Mouse (Mus musculus) limb, embryonic 10.5 days (tissue): ENCODE measurements around the gene Pdcd4. TPM values are rescaled to one million over a fixed set of nuclear protein-coding genes. Genes with fewer than 3 reads are reported as not detected.

Source experiments
- DNase-seq: peaks from one replicate; pipeline ENCODE4 v3.0.0-alpha.2; 2017; ENCODE audit warnings: low spot score
- H3K27ac ChIP-seq: fragments of 300-500 bp; sonication (generic); 2 replicates; pipeline ENCODE4 v1.5.1; 2016; ENCODE audit warnings: mild to moderate bottlenecking
- H3K27me3 ChIP-seq: fragments of 300-500 bp; sonication (generic); 2 replicates; pipeline ENCODE4 v1.6.1; 2016; ENCODE audit warnings: low read depth, mild to moderate bottlenecking; ENCODE audit not compliant: poor library complexity, severe bottlenecking
- H3K36me3 ChIP-seq: fragments of 300-500 bp; sonication (generic); 2 replicates; pipeline ENCODE4 v1.6.1; 2016; ENCODE audit warnings: mild to moderate bottlenecking, moderate library complexity
- H3K4me1 ChIP-seq: fragments of 300-500 bp; sonication (generic); 2 replicates; pipeline ENCODE4 v1.6.1; 2016
- H3K4me3 ChIP-seq: fragments of 300-500 bp; sonication (generic); 2 replicates; pipeline ENCODE4 v1.5.1; 2016; ENCODE audit warnings: mild to moderate bottlenecking, moderate library complexity
- H3K9me3 ChIP-seq: fragments of 300-500 bp; sonication (generic); replicated peaks from 2 replicates; pipeline ENCODE4 v1.6.1; 2016; ENCODE audit warnings: mild to moderate bottlenecking
- WGBS: fragments of 180-500 bp; shearing (Covaris S2); methylation state at CpG from one replicate; pipeline ENCODE4 v1.1.7; 2016; 5-methylcytosine and 5-hydroxymethylcytosine counted together
- polyA plus RNA-seq: library from polyadenylated mRNA; unstranded; fragments of >200 nt; fragmentation: Nextera tagmentation; extraction: Ambion mirVana; gene quantifications from 2 replicates; pipeline ENCODE4 v1.2.1, GENCODE M21; 2016

Pdcd4 gene
- polyA plus RNA-seq, 1 experiment from 2014 or later, result 56.1 TPM

- Histone ChIP-seq H3K4me3 (0 out of 2 replicates have a peak overlapping the region, but pooled peaks have one; percentile 18), H3K27me3 (no peaks in the 10 kb centered on the region), H3K9me3 (no peaks in the 10 kb centered on the region), H3K4me1 (peaks cover 28% of the 10 kb centered on the region), H3K27ac (peak overlapping the region; percentile 22; the same call in 1 of the 2 replicates), H3K36me3 (no peaks in the 10 kb centered on the region)
- DNase-seq, result no peak
- whole genome bisulfite sequencing, result 44% methylated on average over 7 of the region's 7 CpGs
These were observed 32.4 kb upstream of the Pdcd4 start for GRCm38 (mm10) chr19:53859593-53859992.

DNA sequence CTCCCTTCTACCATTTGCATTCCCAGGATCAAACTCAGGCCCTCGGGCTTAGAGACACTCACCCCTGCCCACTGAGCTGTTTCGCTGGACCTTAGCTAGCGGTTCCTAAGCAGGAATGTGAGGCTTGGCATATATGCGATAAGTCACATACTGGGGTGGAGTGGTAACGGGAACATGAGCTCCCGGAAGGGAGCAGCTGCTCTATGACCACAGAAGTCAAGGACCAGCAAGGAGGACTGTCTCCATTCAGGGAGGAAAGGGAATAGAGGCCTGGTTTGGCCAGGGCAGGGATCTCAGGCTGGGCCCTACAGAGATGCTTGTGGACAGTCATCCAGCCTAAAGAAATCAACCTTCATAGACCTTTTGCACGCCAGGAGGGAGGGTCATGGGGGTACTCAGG lies 30.7 kb upstream of the Pdcd4 start:
- Histone ChIP-seq H3K36me3 (no peaks in the 10 kb centered on the region), H3K4me3 (no peak overlapping the region), H3K9me3 (no peaks in the 10 kb centered on the region), H3K27ac (no peak overlapping the region), H3K4me1 (peaks cover 28% of the 10 kb centered on the region), H3K27me3 (no peaks in the 10 kb centered on the region)
- 84% methylated on average over 7 of the region's 7 CpGs for WGBS
- DNase-seq, result no peak

DNA sequence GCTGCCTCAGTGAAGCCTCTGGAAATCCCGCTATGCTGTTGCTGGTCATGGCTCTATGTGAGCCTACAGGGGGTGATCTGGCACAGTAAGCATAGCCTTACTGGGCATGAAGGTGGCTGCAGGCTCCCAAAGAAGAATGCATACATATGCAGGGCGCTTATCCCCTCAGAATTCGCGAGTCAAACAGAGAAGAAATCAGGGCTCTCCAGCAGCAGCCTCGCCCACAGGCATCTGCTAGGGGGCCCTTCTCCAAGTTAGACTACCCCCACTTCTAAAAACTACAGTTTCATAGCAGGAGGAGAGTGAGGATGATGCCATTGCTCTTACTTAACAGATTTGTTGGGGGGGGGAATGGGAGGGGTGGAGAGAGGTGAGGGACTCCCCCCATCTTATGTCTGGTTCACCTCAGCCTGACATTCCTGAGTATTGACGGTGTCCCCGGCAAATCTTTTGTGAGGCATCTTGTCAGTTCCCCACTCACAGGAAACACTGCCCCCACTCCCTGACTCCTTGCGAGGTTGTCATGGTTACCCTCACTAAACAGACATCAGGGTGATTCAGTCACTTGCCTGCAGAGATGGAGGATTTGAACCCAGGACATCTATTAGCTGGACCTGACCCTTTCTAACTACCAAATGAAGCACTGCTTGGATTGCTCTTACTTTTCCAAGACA lies 29.3 kb upstream of the Pdcd4 start:
- no peaks in the 10 kb centered on the region for H3K9me3 ChIP-seq
- peaks cover 16% of the 10 kb centered on the region for H3K4me1 ChIP-seq
- no peak overlapping the region for H3K27ac ChIP-seq
- no peaks in the 10 kb centered on the region for H3K27me3 ChIP-seq
- 81% methylated on average over 8 of the region's 8 CpGs for WGBS
- H3K4me3 ChIP-seq, result no peak overlapping the region
- H3K36me3 ChIP-seq, result no peaks in the 10 kb centered on the region
- DNase-seq, result no peak

GRCm38 (mm10) chr19:53867238-53867637 lies 24.8 kb upstream of the Pdcd4 start:
- no peaks in the 10 kb centered on the region for H3K27me3 ChIP-seq
- H3K27ac ChIP-seq, result no peak overlapping the region
- H3K9me3 ChIP-seq, result no peaks in the 10 kb centered on the region
- DNase-seq, result no peak
- H3K4me1 ChIP-seq, result no peaks in the 10 kb centered on the region
- no peaks in the 10 kb centered on the region for H3K36me3 ChIP-seq
- no peak overlapping the region for H3K4me3 ChIP-seq

DNA sequence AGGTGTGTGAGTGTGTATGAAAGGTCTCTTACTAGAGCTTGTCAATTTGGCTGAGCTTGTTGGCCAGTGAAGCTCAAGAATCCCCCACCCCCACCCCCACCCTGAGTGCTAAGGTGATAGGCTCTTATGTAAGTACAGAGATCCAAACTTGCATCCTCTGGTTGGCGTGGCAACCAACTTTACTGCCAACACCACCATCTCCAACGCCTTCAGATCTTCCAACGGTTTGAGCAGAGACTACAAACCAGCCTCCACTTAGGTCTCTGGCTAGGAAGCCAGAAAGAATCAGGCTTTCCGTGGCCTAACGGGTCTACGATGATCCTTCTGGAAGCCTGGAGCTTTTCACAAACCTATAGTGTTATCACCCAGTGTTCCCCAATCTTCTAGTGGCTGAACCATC lies 23.9 kb upstream of the Pdcd4 start:
- Histone ChIP-seq H3K4me1 (no peaks in the 10 kb centered on the region), H3K36me3 (no peaks in the 10 kb centered on the region), H3K4me3 (no peak overlapping the region), H3K27me3 (no peaks in the 10 kb centered on the region), H3K27ac (no peak overlapping the region), H3K9me3 (no peaks in the 10 kb centered on the region)
- WGBS, result 84% methylated on average over 6 of the region's 6 CpGs
- no peak for DNase-seq

DNA sequence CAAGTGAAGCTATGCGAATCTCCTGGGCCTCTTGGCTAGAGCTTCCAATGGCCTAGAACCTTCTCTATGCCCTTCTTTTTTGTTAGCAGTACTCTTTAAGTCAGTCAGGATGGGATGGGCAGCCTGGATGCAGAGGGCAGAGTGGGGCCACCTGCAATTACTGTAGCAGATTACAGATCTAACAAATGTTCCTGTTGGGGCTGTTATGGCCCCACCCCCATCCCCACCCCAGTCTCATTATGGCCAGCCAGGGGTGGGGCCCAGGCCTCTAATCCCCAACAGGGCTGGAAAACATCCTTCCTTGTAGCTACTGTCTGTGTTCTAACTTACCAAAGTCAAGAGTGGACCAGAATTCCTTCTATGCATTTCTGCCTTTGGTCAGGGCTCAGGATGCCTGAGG lies 23.2 kb upstream of the Pdcd4 start:
- Histone ChIP-seq H3K4me1 (no peaks in the 10 kb centered on the region), H3K4me3 (no peak overlapping the region), H3K36me3 (no peaks in the 10 kb centered on the region), H3K27me3 (no peaks in the 10 kb centered on the region), H3K9me3 (no peaks in the 10 kb centered on the region), H3K27ac (no peak overlapping the region)
- WGBS, result 97% methylated on average over 1 of the region's 1 CpGs
- DNase-seq, result no peak

GRCm38 (mm10) chr19:53869427-53870385 lies 22.3 kb upstream of the Pdcd4 start:
- DNase-seq, result no peak
- WGBS, result 79% methylated on average over 4 of the region's 4 CpGs
- Histone ChIP-seq H3K4me1 (0 out of 2 replicates have a peak, but pooled peaks cover 2% of the 10 kb centered on the region), H3K27ac (no peak overlapping the region), H3K27me3 (no peaks in the 10 kb centered on the region), H3K4me3 (no peak overlapping the region), H3K36me3 (no peaks in the 10 kb centered on the region), H3K9me3 (no peaks in the 10 kb centered on the region)

DNA sequence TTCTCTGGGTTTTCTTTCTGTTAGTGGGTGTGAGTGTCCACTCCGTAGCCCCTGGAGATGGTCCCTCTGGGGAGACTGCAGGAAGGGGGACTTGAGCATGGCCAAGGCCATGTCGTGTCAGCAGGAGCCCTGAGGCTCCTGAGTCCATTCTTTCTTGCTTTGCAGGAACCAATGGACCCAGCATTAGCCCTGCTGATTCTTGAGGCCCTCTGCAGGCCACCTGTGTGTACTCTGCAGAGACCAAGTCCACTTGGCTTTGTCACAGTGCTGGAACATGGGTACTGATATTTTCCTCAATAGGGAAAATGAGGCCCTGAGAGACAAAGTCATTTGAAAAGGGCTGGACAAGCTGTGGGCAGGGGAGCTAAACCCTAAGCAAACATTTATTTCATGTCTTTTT lies 21.5 kb upstream of the Pdcd4 start:
- H3K9me3 ChIP-seq, result no peaks in the 10 kb centered on the region
- H3K4me1 ChIP-seq, result 0 out of 2 replicates have a peak, but pooled peaks cover 2% of the 10 kb centered on the region
- H3K36me3 ChIP-seq, result no peaks in the 10 kb centered on the region
- WGBS, result 63% methylated on average over 2 of the region's 2 CpGs
- no peak overlapping the region for H3K27ac ChIP-seq
- H3K27me3 ChIP-seq, result no peaks in the 10 kb centered on the region
- DNase-seq, result no peak
- no peak overlapping the region for H3K4me3 ChIP-seq

GRCm38 (mm10) chr19:53871502-53871901 lies 20.5 kb upstream of the Pdcd4 start:
- WGBS, result 78% methylated on average over 6 of the region's 6 CpGs
- DNase-seq, result no peak
- no peaks in the 10 kb centered on the region for H3K9me3 ChIP-seq
- H3K4me3 ChIP-seq, result no peak overlapping the region
- 0 out of 2 replicates have a peak, but pooled peaks cover 2% of the 10 kb centered on the region for H3K4me1 ChIP-seq
- no peaks in the 10 kb centered on the region for H3K36me3 ChIP-seq
- H3K27me3 ChIP-seq, result no peaks in the 10 kb centered on the region
- no peak overlapping the region for H3K27ac ChIP-seq

- WGBS, result 94% methylated on average over 6 of the region's 6 CpGs
- H3K9me3 ChIP-seq, result no peaks in the 10 kb centered on the region
- no peak for DNase-seq
- H3K27ac ChIP-seq, result no peak overlapping the region
- H3K4me1 ChIP-seq, result peaks cover 7% of the 10 kb centered on the region; the same call in 1 of the 2 replicates
- no peak overlapping the region for H3K4me3 ChIP-seq
- H3K36me3 ChIP-seq, result no peaks in the 10 kb centered on the region
- H3K27me3 ChIP-seq, result no peaks in the 10 kb centered on the region
These were observed 18.9 kb upstream of the Pdcd4 start for GRCm38 (mm10) chr19:53872994-53873713.

DNA sequence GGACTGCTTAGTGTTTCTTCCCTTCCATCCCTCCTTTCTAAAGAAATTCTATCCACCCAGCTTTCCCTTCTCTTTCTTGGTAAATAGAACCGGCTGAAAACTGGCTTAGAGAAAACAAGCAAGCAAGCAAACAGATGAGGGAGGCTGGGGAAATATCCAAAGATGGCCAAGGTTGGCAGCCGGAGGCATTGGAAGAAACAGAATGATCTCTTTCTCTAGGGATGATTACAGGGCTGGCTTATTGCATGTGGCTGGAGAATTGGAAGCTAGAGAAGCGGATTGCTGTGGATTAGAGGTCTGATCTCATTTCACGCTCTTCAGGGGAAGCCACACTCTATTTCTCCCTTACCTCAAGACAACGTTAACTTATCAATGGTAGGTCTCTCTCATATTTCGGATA lies 16.8 kb upstream of the Pdcd4 start:
- Histone ChIP-seq H3K4me1 (peaks cover 9% of the 10 kb centered on the region; the same call in 1 of the 2 replicates), H3K27me3 (no peaks in the 10 kb centered on the region), H3K4me3 (no peak overlapping the region), H3K36me3 (no peaks in the 10 kb centered on the region), H3K27ac (no peak overlapping the region), H3K9me3 (no peaks in the 10 kb centered on the region)
- DNase-seq, result no peak
- WGBS, result 87% methylated on average over 6 of the region's 6 CpGs

DNA sequence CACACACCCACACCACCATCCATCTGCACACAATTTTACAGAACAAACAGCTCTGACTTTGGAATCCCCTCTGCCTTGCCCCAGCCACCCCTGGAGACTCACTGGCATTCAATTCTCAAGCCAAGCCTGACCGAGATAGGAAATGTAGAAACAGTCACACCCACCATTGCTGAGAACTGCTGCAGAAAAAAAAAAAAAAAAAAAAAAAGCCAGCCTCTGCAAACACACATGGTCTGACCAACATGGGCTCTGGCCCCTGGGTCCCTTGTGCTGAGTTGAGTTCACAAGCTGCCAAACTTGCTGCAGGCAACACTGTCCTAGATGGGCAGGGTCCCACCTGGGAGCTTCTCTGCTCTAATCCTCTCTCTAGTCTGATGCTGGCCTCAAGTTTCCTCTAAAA lies 14.3 kb upstream of the Pdcd4 start:
- DNase-seq, result no peak
- no peak overlapping the region for H3K27ac ChIP-seq
- no peaks in the 10 kb centered on the region for H3K9me3 ChIP-seq
- H3K4me3 ChIP-seq, result no peak overlapping the region
- 96% methylated on average over 1 of the region's 1 CpGs for WGBS
- H3K4me1 ChIP-seq, result peaks cover 9% of the 10 kb centered on the region; the same call in 1 of the 2 replicates
- H3K36me3 ChIP-seq, result no peaks in the 10 kb centered on the region
- no peaks in the 10 kb centered on the region for H3K27me3 ChIP-seq
